Mouse (Mus musculus): ENCODE data around the gene Nt5dc3. TPM values are rescaled to one million over a fixed set of nuclear protein-coding genes. Genes with fewer than 3 reads are reported as not detected.

Gene Nt5dc3
- polyA plus RNA-seq, 1 experiment from 2014 or later = 17.2 TPM

DNA sequence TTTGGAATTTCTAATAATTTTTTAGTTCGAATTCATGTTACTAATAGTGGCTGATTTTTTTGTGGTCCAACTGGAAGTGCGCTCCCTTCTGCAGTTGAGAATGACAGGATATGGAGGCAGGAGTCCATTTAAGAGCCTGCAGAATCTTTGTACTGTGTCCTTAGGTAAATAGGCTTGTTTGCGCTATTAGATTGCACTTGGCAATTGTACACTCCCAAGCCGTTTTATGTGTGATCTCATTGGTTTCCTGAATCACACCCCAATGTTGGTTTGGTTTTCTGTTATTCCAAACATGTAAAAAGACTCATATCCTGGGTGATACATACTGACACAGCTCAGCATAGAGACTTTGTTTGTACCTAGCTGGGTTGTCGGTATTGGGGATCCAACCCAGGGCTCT is 4.8 kb downstream of the Nt5dc3 start:
- ATAC-seq (ENCODE audit: low FRiP score, low TSS enrichment) (no peak), DNase-seq (no peak)
- no peaks in the 10 kb centered on the region for H3K9me3 ChIP-seq (ENCODE audit: control insufficient read depth, low read length)
- no peaks in the 10 kb centered on the region for H3K36me3 ChIP-seq (ENCODE audit: control insufficient read depth, insufficient read depth, low read length)
- H3K9ac ChIP-seq (replicated peaks; ENCODE audit: low read length) = no peak overlapping the region
- H3K4me3 ChIP-seq (replicated peaks; ENCODE audit: low read depth, low read length) = no peak overlapping the region
- no peak overlapping the region for H3K4me2 ChIP-seq (ENCODE audit: low read length)
- no peaks in the 10 kb centered on the region for H3K27me3 ChIP-seq (ENCODE audit: control insufficient read depth, insufficient read depth, low read length)
- no peaks in the 10 kb centered on the region for H3K4me1 ChIP-seq (ENCODE audit: control insufficient read depth, insufficient read depth, low read length)
- no peak overlapping the region for H3K27ac ChIP-seq (replicated peaks; ENCODE audit: low read depth, low read length)
- 85% methylated on average over 5 of the region's 5 CpGs for WGBS

DNA sequence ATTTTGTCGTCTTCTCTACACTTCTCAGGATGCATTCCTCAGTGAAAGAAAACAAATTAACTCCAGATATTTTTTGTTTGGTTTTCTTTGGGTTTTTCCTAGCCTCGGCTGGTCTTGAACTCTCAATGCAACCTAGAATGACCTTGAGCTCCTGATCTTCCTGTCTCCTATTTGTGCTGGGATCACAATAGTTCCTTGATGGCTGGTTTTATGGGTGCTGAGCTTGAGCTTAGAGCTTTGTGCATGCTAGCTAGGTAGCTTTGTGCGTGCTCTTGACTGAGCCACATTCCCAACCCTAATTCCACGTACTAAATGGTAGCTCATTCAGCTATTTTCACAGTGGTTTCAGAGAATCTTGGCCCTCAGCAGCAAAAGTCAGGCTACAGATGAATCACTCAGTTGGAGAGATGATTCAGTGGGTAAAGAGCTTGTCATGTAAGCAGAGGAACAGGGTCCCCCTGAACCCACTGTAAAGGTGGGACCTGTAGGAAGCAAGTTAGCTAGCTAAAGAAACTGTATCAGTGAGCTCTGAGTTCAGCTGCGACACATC is 5.4 kb downstream of the Nt5dc3 start:
- Histone ChIP-seq H3K4me1 (ENCODE audit: control insufficient read depth, insufficient read depth, low read length) (no peaks in the 10 kb centered on the region), H3K4me3 (replicated peaks; ENCODE audit: low read depth, low read length) (no peak overlapping the region), H3K27ac (replicated peaks; ENCODE audit: low read depth, low read length) (no peak overlapping the region), H3K4me2 (ENCODE audit: low read length) (no peak overlapping the region), H3K9me3 (ENCODE audit: control insufficient read depth, low read length) (no peaks in the 10 kb centered on the region), H3K36me3 (ENCODE audit: control insufficient read depth, insufficient read depth, low read length) (no peaks in the 10 kb centered on the region), H3K9ac (replicated peaks; ENCODE audit: low read length) (no peak overlapping the region), H3K27me3 (ENCODE audit: control insufficient read depth, insufficient read depth, low read length) (no peaks in the 10 kb centered on the region)
- WGBS = 86% methylated on average over 5 of the region's 5 CpGs
- DNase-seq (no peak), ATAC-seq (ENCODE audit: low FRiP score, low TSS enrichment) (no peak)

DNA sequence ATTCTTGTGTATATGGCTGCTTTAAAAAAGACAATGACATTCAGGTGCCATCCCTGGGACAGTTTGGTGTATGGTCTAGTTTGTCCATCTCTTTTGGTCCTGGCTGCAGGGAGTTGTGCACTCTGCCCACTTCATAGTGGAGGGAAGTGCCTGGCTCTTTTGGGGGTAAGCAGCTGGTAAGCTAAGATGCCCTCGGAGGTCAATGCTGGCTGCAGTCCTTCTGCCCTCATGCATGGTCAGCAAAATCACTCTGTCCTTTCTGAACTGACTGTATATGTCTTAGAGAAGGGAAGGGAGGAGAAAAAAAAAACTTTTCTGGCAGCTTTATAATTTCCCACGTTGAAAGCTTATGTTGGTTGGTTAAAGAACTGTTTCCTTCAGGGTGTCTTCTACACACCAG is 6.6 kb downstream of the Nt5dc3 start:
- DNase-seq (no peak), ATAC-seq (ENCODE audit: low FRiP score, low TSS enrichment) (no peak)
- 81% methylated on average over 2 of the region's 2 CpGs for WGBS
- no peak overlapping the region for H3K4me3 ChIP-seq (replicated peaks; ENCODE audit: low read depth, low read length)
- no peak overlapping the region for H3K27ac ChIP-seq (replicated peaks; ENCODE audit: low read depth, low read length)
- no peaks in the 10 kb centered on the region for H3K27me3 ChIP-seq (ENCODE audit: control insufficient read depth, insufficient read depth, low read length)
- H3K4me1 ChIP-seq (ENCODE audit: control insufficient read depth, insufficient read depth, low read length) = no peaks in the 10 kb centered on the region
- no peaks in the 10 kb centered on the region for H3K36me3 ChIP-seq (ENCODE audit: control insufficient read depth, insufficient read depth, low read length)
- no peak overlapping the region for H3K9ac ChIP-seq (replicated peaks; ENCODE audit: low read length)
- no peak overlapping the region for H3K4me2 ChIP-seq (ENCODE audit: low read length)
- no peaks in the 10 kb centered on the region for H3K9me3 ChIP-seq (ENCODE audit: control insufficient read depth, low read length)

DNA sequence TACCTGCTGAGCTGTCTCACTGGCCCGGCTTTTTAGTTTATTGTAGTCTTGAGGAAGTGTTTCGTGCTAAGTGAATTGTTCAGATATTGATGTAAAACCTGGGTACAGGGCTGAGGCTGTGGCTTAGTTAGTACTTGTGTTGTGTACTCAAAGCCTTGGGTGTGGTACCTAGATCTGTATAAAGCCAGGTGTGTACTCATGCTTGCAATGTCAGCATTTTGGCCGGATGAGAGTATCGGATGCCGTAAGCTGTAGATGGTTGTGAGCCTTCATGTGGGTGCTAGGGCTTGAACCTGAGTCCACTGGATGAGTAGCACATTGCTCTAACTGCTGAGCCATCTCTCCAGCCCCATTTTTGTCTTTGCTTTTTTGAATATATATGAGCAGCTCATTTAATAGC is 7.3 kb downstream of the Nt5dc3 start:
- Histone ChIP-seq H3K4me3 (replicated peaks; ENCODE audit: low read depth, low read length) (no peak overlapping the region), H3K4me2 (ENCODE audit: low read length) (no peak overlapping the region), H3K27me3 (ENCODE audit: control insufficient read depth, insufficient read depth, low read length) (no peaks in the 10 kb centered on the region), H3K36me3 (ENCODE audit: control insufficient read depth, insufficient read depth, low read length) (no peaks in the 10 kb centered on the region), H3K27ac (replicated peaks; ENCODE audit: low read depth, low read length) (no peak overlapping the region), H3K4me1 (ENCODE audit: control insufficient read depth, insufficient read depth, low read length) (no peaks in the 10 kb centered on the region), H3K9me3 (ENCODE audit: control insufficient read depth, low read length) (no peaks in the 10 kb centered on the region), H3K9ac (replicated peaks; ENCODE audit: low read length) (no peak overlapping the region)
- WGBS = 93% methylated on average over 5 of the region's 5 CpGs
- DNase-seq (no peak), ATAC-seq (ENCODE audit: low FRiP score, low TSS enrichment) (no peak)

DNA sequence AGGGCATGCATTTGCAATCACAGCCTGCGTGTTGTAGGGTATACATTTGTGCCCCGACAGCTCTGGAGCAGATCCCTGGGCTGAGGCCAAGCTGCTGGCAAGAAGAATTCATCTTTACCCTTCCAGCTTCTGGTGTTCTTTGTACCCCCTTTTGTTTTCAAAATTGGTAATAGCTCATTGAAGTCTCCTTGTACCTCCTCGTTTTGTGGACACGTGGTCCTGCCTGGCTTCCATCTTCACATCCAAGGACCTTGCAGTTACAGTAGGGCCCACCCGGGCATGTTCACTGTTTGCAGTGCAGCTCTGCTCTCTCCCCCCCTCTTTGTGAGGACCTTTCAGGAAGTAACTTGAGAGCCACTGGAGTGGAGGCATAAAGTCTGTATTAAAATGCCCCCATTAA is 9.4 kb downstream of the Nt5dc3 start:
- Histone ChIP-seq H3K9ac (replicated peaks; ENCODE audit: low read length) (no peak overlapping the region), H3K4me3 (replicated peaks; ENCODE audit: low read depth, low read length) (no peak overlapping the region), H3K9me3 (ENCODE audit: control insufficient read depth, low read length) (no peaks in the 10 kb centered on the region), H3K4me1 (ENCODE audit: control insufficient read depth, insufficient read depth, low read length) (no peaks in the 10 kb centered on the region), H3K4me2 (ENCODE audit: low read length) (no peak overlapping the region), H3K36me3 (ENCODE audit: control insufficient read depth, insufficient read depth, low read length) (no peaks in the 10 kb centered on the region), H3K27ac (replicated peaks; ENCODE audit: low read depth, low read length) (no peak overlapping the region), H3K27me3 (ENCODE audit: control insufficient read depth, insufficient read depth, low read length) (no peaks in the 10 kb centered on the region)
- no peak for DNase-seq
- 64% methylated on average over 5 of the region's 5 CpGs for WGBS
- no peak for ATAC-seq (ENCODE audit: low FRiP score, low TSS enrichment)

DNA sequence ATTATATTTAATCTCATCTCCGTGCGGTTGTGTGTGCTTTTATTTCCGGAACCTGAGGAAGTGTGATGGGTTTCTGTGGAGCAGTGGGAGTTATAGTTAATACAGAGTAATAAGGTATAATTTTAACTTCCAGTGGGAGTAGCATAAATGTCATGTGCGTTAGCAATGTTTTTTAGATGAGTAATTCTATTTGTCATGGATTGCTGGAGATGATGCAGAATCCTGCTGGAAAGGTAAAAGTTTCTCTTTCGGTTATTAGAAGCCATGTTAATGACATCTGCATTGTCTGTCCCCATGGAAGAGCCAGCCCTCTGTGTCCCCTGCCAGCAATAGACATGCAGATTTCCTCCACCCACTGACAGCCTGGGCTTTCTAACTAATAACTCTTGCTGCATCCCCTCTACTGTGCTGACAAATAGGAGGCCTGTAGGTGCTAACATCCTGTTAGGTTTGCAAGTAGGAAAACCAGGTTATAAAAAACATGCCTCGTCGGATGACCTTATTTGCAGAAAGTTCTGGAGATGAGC is 10.4 kb downstream of the Nt5dc3 start:
- ATAC-seq (ENCODE audit: low FRiP score, low TSS enrichment) = no peak
- H3K9me3 ChIP-seq (ENCODE audit: control insufficient read depth, low read length) = no peaks in the 10 kb centered on the region
- no peaks in the 10 kb centered on the region for H3K36me3 ChIP-seq (ENCODE audit: control insufficient read depth, insufficient read depth, low read length)
- 76% methylated on average over 7 of the region's 7 CpGs for WGBS
- no peak for DNase-seq
- no peaks in the 10 kb centered on the region for H3K27me3 ChIP-seq (ENCODE audit: control insufficient read depth, insufficient read depth, low read length)
- no peak overlapping the region for H3K27ac ChIP-seq (replicated peaks; ENCODE audit: low read depth, low read length)
- H3K4me1 ChIP-seq (ENCODE audit: control insufficient read depth, insufficient read depth, low read length) = no peaks in the 10 kb centered on the region
- no peak overlapping the region for H3K4me2 ChIP-seq (ENCODE audit: low read length)
- H3K9ac ChIP-seq (replicated peaks; ENCODE audit: low read length) = no peak overlapping the region
- H3K4me3 ChIP-seq (replicated peaks; ENCODE audit: low read depth, low read length) = no peak overlapping the region

DNA sequence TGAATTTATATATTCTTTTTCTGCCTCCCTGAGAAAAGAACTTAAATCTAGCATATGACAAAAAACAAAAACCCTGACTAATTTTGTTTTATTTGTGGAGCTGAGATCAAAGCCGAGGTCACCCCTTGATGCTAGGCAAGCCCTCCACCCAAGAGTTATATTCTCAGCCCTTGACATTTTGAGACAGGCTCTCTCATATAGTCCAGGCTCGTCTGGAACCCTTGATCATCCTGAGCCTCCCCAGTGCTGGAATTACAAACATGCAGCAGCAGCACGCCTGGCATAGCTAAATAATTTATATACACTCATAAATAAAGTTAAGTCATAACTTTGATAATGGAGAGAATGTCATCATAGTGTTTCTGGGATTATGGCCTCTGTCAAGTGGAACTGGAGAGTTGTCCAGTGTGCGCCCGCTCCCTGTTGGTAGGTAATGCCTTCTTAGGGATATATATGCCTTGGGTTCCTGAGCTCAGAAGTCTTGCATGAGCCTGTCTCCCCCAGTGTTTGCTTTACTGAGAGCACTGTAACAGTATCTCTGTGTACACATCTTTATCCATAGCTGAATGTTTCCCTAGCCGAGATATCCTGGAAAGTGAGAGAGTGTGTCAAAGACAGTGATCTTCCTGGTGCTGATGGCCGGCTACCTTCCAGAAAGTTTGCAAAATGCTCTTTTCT is 12.8 kb downstream of the Nt5dc3 start:
- H3K9ac ChIP-seq (replicated peaks; ENCODE audit: low read length) = no peak overlapping the region
- WGBS = 82% methylated on average over 7 of the region's 7 CpGs
- DNase-seq (no peak), ATAC-seq (ENCODE audit: low FRiP score, low TSS enrichment) (no peak)
- no peaks in the 10 kb centered on the region for H3K4me1 ChIP-seq (ENCODE audit: control insufficient read depth, insufficient read depth, low read length)
- no peaks in the 10 kb centered on the region for H3K9me3 ChIP-seq (ENCODE audit: control insufficient read depth, low read length)
- H3K36me3 ChIP-seq (ENCODE audit: control insufficient read depth, insufficient read depth, low read length) = no peaks in the 10 kb centered on the region
- H3K27me3 ChIP-seq (ENCODE audit: control insufficient read depth, insufficient read depth, low read length) = no peaks in the 10 kb centered on the region
- no peak overlapping the region for H3K27ac ChIP-seq (replicated peaks; ENCODE audit: low read depth, low read length)
- no peak overlapping the region for H3K4me3 ChIP-seq (replicated peaks; ENCODE audit: low read depth, low read length)
- no peak overlapping the region for H3K4me2 ChIP-seq (ENCODE audit: low read length)

DNA sequence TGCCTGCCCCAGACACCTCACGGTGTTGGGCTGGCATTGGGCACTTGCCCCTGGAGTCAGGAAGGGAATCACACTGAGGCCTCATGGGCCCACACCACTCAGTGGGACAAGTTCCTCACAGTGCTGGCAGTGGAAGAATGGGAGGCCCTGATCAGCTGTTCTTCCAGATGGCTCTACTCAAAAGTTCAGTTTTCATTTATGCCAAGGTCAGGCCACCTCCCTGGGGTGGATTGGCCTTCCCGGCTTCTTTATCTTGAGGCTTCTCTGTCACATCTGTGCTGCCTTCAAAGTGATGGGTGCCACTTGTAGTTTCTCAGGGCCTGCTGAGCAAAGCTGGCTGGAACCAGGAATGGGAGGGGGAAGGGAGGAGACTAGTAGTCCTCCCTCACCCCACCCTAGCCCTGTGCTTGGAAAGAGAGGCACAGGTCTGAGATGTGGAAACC is 14.7 kb downstream of the Nt5dc3 start:
- H3K27ac ChIP-seq (replicated peaks; ENCODE audit: low read depth, low read length) = no peak overlapping the region
- H3K36me3 ChIP-seq (ENCODE audit: control insufficient read depth, insufficient read depth, low read length) = no peaks in the 10 kb centered on the region
- H3K9ac ChIP-seq (replicated peaks; ENCODE audit: low read length) = no peak overlapping the region
- no peaks in the 10 kb centered on the region for H3K9me3 ChIP-seq (ENCODE audit: control insufficient read depth, low read length)
- H3K4me2 ChIP-seq (ENCODE audit: low read length) = no peak overlapping the region
- DNase-seq (no peak), ATAC-seq (ENCODE audit: low FRiP score, low TSS enrichment) (no peak)
- H3K4me1 ChIP-seq (ENCODE audit: control insufficient read depth, insufficient read depth, low read length) = no peaks in the 10 kb centered on the region
- WGBS = 74% methylated on average over 2 of the region's 2 CpGs
- no peaks in the 10 kb centered on the region for H3K27me3 ChIP-seq (ENCODE audit: control insufficient read depth, insufficient read depth, low read length)
- no peak overlapping the region for H3K4me3 ChIP-seq (replicated peaks; ENCODE audit: low read depth, low read length)

DNA sequence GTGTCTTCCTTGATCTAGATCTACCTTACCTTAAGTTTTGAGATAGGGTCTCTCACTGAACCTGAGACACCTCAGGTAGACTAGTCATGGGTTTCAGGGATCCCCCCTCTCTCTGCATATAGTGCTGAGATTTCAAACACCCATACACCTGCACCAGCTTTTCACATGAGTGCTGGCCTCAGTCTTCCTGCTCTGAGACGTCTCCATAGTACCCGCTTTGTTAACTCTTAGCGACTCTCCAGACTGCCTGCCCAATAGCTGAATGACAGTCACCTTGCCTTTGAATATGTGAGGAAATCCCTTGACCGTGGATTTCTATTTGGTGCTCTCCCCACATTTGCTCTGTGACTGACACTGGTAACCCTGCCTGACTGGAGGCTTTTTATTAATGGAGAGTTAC is 15.4 kb downstream of the Nt5dc3 start:
- Histone ChIP-seq H3K4me2 (ENCODE audit: low read length) (no peak overlapping the region), H3K27ac (replicated peaks; ENCODE audit: low read depth, low read length) (no peak overlapping the region), H3K4me3 (replicated peaks; ENCODE audit: low read depth, low read length) (no peak overlapping the region), H3K27me3 (ENCODE audit: control insufficient read depth, insufficient read depth, low read length) (no peaks in the 10 kb centered on the region), H3K9ac (replicated peaks; ENCODE audit: low read length) (no peak overlapping the region), H3K36me3 (ENCODE audit: control insufficient read depth, insufficient read depth, low read length) (no peaks in the 10 kb centered on the region), H3K9me3 (ENCODE audit: control insufficient read depth, low read length) (no peaks in the 10 kb centered on the region), H3K4me1 (ENCODE audit: control insufficient read depth, insufficient read depth, low read length) (no peaks in the 10 kb centered on the region)
- WGBS = 88% methylated on average over 4 of the region's 4 CpGs
- ATAC-seq (ENCODE audit: low FRiP score, low TSS enrichment) = no peak
- no peak for DNase-seq

Data from midbrain, embryonic 14.5 days (tissue).